Mouse (Mus musculus) cerebellum, adult 11 months (tissue): ENCODE measurements at regions not wholly inside any gene's neighbourhood (a gene's known extent, or its start where the extent isn't known, plus 50 kb on each side); places are given as distances from the start of the nearest gene placed in this dataset.

Experiments
- DNase-seq: peaks from one replicate; pipeline ENCODE4 v3.0.0; 2022

DNA sequence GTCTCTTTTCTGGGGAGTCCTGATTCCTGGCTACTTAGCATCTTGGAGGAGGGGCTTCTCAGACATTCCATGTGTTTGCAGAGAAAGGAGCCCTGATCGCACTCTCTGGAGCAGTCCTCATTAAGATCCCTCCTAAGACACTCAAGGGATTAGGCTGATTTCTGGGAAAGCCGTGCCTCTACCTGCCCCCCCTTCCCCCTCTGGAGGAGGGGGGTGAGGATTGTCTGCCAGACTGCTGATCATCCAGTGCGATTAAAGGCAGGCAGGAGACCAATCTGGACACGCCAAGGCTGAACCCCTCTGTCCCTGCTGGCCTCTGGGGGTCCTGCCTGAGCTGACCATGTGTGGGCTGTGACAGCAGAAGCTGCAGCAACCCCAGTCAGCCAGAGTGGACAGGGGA, 65.4 kb downstream of the Vegfa start:
- DNase-seq = no peak

DNA sequence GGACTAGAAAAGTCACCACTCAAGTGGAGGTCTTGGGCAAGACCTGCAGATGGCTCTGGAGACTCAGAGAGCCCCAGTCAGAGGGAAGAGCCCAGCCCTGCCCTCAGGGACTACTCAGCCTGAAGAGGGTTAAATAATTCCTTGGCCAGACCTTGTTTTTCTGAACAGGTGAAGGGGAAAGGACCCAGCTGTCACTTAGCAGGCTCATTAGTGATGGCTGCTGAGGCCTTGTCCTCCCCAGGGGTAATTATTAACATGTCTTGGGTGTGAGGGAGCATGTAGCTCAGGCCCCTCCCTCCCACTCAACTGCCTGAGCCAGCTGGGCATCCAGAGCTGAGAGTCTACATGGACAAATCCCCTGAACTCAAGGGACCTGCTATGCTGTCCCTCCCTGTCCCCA, 68.1 kb downstream of the Vegfa start:
- DNase-seq = no peak

DNA sequence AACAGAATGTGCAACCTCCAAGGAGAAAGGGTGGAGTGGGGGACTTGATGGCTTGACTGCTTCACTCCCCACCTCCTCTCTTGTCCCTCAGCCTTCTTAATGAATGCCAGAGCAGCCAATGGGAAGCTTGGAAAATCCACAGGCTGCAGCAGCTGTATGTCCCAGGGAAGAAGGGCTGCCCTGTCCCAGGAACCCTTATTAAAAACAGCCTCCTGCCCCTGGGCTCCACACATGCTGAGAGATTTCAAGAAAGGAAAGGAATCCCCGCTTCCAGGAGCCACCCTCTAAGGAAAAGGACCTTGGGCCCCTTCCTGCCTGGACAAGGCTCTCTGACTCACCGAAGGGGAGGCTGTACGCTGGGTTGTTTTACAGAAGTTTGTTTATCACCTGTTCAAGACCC, 68.8 kb downstream of the Vegfa start:
- DNase-seq = no peak

DNA sequence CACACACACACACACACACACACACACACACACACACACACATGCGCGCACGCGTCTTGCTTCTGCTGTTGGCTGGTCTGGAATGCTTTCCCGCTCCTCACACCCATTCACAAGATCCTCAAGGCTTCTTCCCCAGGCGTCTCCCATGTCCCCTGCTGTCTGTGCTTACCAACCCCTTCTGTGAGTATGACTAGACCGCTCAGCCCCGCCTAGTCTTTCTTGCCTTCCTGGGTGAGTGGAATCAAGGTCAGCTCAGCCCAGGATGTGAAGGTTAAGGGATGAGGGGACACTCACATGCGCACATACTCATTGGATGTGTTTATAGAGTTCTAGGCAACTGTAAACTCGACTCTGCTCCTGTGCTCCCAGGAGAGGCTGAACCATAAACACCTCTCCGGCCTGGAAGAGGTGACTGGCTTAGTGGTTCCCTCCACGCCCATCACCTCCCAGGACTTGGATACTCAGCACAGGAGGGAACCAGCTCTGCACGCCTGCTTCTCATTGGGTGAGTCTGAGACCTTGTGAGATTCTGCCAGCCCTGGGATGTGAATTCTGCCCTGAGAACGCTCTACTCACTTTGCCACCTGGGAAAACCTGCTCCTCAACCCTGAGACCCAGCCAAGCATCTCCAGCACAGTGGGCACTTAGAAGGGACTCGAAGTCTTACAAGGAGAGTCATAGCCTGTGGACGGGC, 70.4 kb downstream of the Vegfa start:
- no peak for DNase-seq

DNA sequence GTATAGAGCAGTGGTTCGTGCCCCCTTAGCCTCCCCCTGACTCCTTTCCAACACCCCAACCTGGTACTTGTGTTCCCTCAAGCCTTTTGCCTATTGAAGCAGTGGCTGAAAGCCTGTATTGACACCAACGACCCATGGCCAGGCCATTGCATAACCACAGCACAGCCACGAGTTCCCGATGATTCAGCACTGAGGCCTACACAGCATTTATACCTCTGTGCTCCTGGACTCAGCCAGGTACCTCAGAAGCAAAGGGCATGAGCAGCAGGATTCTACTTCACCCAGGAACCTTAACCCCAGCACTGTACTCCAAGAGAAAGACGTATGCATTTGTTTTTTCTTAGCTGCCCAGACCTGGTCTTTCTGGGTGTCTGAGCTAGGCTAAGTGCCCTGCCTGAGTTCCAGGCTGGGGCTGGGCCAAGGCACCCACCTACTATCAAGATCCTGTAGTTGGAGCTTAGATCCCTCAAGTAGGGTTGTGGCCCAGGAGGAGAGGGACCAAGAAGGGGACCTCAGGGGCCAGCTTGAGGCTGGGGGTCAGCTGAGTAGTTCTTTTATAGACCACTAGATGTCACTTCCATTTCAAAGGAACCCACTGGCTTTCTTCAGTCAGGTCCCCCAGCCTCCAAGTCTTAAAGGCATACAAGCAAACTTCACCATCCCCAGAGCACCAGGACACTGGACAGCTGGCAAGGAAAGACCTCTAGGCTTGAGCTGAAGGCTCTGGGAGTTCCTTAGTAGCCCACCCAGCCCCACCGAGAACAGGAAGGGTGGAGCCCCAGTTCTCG, 73.9 kb downstream of the Vegfa start:
- no peak for DNase-seq

DNA sequence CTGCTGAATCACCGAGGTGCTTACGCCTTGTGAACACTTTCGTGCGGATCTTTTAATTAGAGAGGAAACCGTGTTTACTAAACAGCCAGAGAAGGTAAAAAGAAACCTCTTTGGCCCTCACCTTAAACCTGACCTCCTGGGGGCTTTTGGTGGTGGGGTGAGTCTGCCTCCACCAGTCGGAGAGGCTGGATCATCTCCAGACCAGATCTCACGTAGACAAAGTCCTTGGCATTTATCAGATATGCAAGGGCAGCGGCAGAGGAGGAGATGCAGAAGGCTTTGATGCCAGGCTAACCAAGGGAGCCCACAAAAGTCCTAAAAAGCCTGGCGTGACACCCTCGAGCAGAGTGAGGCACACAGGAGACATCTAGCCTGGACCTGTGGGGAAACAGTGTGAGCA, 76.7 kb downstream of the Vegfa start:
- no peak for DNase-seq

DNA sequence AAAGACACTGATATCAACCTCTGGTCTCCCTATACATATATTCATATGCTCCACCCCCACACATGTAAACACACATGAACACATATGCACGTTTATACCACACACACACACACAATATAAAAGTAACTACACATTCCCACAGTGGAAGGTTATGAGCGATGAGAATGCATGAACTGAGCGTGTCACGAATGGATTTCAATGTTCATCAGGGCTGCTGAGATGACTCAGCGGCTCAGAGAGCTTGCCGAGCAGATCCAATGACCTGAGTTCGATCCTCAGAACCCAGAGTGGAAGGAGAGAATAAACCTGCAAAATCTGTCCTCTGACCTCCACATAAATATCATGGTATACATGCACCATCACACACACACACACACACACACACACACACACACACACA, 77.3 kb downstream of the Vegfa start:
- DNase-seq = no peak

DNA sequence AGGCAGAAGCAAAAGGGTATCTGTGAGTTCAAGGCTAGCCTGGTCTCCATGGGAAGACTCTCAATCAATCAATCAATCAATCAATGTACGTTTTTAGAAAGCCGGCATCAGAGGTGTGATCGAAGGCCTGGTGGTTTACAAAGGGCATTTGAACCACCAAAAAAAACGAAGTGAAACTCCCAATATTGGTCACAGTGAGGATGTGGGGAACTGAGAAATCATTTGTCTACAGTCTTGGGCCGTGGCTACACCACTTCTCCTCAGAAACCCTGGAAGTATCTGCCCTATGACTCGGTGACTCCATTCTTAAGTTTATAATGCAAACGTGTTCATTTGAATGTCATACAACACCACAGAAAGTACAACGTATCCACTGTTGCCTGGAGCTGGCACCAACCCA, 78.6 kb downstream of the Vegfa start:
- no peak for DNase-seq

DNA sequence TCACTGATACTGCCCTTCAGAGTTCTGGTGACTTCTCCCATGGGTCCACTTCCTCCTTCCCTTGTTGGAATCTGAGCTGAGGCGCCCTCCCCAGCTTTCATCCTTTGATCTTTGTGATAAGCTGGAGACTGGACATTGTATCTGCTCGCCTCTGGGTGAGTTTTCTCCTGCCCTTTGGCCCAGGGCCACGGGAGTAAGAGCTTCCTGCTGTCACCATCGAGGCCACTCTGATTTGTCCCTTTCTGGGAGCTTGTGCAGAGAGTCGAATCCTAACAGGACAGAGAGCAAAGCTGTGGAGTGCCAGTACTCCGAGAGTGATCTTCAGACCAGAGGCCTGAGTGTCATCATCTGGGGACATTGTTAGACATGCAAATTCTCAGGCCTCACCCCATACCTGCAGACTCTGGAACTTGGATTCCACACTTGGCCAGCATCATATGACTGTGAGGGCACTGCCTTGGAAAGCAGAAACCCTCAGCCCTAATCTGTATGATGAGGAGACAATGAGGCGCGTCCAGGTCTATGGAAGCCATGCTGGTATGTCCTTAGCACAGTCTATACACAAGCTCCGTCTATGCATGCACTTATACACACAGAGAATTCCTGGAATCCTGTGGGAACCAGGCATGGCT, 81.5 kb downstream of the Vegfa start:
- DNase-seq = no peak

DNA sequence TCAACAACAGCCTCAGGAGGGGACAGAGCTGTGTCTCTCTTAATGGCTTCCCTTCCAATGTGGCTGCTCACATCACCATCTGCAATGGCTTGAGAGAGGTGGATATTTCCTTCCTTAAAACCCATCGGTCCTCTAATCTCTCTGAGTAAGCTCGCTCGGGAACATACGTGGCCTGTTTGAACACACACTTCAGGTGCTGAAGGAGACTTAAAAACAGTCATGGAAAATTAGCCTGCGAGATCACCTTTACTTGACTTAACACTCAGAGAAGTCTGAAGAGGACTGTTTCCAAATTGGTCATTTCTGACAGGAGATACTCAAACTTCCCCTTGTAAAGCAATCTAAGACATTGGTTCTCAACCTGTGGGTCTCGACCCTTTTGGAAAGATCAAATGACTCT, 83.0 kb downstream of the Vegfa start:
- DNase-seq = no peak

DNA sequence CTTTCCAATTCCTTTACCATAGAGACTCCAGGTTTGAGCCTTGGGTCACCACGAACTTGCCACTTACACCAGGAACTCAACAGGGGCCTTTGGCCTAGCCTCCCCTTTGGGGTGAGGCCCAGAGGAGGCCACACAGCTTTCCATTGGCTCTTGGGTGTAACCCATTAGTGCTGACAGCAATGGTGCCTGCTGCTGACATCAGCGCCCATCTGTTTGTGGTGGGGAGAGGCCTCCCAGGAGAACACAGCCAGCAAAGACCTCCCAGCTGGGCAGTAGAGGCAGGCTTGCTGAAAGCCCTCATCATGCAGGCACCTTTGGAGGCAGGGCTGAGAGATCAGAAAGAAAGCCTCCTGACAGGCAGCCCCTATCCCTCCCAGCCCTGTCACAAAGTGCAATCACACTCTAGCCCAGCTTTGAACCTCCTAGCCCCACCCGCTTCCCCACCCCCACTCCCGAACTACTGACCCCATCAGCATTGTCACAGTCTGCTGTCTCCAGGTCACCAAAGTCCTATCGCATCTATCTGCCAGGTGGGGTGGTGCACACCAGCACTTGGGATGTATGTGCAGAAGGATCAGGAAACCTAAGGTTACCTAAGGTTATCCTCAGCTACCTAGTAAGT, 83.7 kb downstream of the Vegfa start:
- DNase-seq = no peak

DNA sequence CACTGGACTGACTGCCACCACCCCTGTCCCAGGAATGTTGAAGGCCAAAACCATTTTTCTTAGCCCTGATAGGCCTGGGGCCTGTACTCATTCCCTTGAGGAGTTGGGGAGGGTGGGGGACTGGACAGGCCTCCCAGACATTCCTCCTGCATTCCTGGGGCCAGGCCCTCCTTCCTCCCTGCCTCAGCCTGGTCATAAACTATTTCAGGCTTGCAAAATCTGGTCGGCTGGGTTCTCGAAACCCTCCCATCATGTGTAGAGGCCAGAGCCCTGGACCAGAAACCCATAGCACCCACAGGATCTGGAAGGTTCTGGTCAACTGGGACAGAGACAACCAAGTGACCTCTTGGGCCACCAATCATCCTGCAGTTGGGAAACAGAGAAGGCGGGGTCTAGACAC, 87.2 kb downstream of the Vegfa start:
- no peak for DNase-seq

DNA sequence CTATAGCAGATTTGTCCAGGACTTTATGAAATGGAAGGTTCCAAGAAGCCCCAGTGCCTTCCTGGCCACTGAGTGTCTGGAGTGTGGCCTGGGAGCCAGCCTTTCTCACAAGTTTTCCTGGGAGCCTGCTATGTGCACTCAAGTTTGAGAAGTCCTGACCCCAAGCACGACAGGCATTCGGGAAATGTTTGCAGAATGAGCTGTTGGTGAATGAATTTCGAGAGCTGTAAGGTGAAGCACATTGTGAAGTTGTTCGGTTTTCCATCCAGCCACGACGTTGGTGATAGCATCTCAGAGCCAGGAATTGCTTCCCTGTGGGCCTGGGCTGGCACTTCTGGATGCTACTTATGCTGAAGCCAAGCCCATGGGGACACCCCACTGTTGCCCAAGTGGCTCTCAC, 88.9 kb downstream of the Vegfa start:
- no peak for DNase-seq

DNA sequence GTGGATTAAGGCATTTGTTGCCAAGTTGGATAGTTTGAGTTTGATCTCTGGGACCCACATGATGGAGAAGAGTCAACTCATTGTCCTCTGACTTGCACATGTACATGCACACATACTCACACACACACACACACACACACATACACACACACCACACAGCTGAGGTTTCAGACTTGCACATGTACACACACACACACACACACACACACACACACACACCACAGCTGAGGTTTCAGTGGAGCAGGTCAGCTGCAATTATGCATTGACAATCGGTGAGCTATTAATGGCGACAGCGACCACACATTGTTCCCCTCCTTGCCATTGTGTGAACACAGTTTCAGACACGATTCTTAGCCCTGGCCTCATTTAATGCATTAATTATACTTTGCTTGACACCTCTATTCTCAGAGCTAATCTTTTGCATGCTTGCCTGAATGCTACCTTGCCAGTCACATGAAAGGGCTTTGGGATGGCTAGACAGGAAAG, 90.2 kb downstream of the Vegfa start:
- DNase-seq = no peak

DNA sequence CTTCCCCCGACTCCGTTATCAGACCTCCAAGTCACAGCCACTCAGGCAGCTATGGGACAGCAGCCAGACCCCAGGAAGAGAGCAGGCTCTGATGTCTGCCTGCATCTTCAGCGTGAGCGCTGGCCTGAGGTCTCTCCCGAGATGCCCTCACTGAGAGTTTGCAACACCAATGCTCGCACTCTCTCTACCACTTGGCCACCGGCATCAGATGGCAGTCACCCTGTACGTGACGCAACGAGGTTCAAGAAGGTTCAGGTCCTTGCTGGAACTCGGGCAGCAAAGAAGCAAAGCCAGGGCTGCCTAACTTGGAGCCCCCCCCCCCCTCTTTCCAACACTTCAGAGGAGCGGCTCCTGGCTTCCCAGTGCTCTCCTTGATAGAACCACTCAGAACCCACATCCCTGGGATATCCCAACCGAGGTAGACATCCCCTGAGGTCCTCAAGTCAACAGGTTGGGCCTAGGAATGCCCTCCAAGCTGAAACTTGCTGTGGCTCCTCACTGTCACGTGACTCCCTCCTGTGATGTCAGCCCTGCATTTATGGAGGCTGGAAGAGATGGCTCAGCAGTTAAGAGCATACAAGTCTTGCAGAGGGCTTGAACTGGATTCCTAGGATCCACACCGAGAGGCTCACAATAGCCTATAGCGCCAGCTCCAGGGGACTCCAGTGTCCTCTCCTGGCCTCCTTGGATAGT, 91.9 kb downstream of the Vegfa start:
- DNase-seq = no peak

DNA sequence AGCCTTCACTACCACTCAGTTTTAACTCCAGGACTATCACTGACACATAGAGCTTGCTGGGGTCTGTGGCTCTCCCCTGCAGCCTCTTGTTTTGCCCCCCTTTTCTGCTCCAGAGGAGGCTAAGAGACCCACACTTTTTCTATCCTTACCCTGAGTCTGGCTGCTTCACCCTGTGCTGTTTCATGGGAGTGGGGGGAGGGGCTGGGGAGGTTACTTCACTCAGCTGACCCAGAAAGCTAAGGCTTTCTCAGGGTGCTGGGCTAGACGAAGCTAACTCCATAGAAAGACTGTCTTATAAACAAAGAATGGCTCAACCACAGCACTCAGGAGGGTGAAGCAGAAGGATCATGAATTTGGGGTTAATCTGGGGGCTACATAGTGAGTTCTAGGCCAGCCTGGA, 93.9 kb downstream of the Vegfa start:
- no peak for DNase-seq

DNA sequence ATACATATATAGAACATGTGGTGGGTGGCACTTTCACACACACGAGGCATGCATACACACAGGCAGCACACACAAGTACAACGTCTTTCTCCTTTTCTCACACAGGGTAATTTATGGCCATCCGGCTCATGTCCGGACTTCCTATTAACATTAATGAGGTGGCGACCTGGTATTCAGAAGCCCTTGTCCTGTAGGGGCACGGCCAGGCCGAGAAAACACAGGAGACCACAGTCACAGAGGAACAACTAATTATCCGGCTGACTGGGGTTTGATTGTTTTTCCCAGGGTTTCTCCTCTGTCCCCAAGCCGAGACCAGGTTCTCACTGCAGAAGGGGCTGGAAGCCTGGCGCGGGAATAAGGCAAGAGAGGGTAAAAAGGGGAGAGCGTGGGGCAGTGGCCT, 95.6 kb downstream of the Vegfa start:
- no peak for DNase-seq

DNA sequence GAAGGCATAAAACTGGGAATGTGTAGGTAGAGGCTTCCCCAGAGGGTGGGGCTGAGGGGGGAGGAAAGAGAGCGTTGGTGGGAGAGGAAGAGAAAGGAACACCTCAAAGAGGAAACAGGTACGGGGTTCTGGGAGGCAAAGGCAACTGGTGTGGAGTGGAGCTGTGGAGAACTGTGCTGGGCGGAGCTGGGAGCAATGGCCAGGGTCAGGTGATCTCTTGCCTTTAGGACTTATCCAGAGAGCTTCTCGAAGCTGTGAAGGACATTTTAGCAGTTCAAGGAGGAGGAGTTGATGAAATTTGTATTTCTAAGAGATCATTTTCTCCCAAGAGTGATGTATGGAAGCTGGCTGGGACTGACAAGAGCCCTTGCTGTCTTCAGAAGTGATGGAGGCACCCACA, 96.9 kb downstream of the Vegfa start:
- no peak for DNase-seq

DNA sequence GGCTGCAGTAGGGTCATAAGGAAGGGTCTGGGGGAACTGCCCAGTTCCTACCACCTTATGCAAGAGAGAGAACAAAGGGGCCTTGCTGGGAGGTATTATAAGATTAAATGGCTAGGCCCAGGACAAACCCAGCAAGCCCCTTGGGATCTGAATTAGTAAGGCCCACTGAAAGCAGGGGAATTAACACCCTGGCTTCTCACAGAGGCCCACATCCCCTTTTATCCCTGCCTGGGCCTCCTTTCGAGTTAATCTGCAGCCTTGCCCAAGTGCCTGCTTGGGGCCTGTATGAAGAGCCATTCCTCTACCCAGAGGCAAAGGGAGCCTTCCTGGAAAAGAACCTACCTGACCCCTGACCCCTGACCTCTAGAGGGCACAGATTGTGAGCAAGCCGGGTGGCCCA, 98.2 kb downstream of the Vegfa start:
- DNase-seq = no peak

DNA sequence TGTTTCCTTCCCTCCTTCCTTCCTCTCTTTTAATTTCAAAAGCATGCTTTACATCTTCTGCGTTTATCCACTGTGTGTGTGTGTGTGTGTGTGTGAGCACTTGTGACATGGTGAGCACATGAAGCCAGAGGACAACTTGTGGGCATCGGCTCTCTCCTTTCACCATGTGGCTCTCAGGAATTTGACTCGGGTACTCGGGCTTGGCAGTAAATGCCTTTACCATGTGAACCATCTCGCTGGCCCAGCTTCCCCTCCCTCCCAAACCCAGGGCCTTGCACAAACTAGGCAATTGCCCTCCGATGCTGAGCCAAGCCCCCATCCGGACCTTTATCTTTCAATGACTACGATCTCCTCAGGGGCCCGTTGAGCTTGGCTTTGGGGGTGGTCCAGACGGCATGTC, 99.1 kb downstream of the Vegfa start:
- DNase-seq = no peak

DNA sequence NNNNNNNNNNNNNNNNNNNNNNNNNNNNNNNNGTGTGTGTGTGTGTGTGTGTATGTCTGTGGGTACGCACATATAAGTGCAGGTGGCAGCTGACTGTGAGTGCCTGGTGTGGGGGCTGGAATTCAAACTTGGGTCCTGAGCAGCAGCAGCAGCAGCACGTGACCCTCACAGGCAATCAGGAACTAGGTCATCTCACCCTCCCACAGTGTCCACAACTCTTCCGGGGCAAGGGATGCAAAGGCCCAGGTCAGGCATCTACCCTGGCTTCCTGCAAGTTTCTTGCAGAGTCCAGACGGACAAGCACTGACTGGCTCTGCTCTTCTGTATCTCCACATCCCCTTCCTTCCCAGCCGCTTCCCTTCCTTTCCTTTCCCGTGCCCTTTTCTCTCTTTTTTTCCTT, 99.6 kb downstream of the Vegfa start:
- DNase-seq = no peak

DNA sequence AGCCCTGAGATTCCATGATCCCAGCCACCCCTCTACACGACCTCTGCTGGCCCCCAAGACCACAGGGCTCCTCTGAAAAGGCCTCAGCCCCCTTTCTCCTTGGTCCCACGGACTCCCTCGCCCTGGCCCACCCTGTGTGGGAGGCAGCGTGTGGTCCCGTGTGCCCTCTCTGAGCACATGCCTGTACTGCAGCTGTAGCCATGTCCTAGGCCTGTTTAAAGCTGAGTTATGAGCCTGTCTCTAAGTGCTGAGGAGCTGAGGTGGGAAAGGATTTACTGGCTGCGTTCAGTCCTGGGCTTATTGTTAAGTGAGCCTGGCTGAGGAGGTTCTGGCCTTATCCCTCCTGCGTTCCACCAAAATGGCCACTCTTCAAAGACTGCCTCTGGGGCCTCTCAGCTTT, 102.6 kb downstream of the Vegfa start:
- DNase-seq = no peak

DNA sequence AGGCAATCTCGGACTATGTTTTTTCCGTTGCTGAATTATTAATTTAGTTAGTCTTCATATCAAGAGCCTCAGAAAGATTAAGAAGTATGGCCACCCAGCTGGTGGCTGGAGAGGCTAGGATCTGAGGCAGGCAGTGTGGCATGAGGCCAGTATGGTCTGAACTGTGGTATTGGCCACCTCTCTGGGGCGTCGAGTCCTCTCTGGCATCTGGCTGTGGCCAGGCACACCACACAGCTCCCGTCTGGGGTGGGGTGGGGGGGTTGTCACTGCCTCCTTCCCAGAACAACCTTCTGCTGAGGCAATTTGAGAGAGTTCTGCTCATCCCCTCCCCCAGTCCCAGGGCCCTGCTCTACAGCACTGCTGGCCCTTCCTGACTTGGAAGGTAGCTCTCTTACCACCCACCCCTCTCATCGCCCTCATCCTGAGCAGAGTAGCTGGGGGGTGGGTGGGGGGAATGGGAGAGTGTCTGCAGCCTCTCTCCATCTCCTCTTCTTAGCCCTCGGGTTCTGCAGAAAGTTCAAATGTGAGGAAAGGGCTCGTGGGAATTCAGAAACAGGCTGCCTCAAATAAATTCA, 103.2 kb downstream of the Vegfa start:
- DNase-seq = no peak
